Mouse (Mus musculus) thymus, adult 2 months (tissue): ENCODE results near the gene Trpc4ap.

Experiments used
- CTCF ChIP-seq: fragments of 200-500 bp; IDR thresholded peaks from 2 replicates; pipeline ENCODE4 v1.5.1; 2012; ENCODE audit warnings: mild to moderate bottlenecking, control low read depth, low read length, moderate library complexity, borderline replicate concordance; ENCODE audit not compliant: control insufficient read depth, poor library complexity, insufficient read depth; ENCODE audit errors: extremely low read depth
- POLR2A ChIP-seq: fragments of 200-500 bp; IDR thresholded peaks from 2 replicates; pipeline ENCODE4 v1.6.1; 2012; ENCODE audit warnings: mild to moderate bottlenecking, low read length, control low read depth, moderate library complexity; ENCODE audit not compliant: control insufficient read depth, poor library complexity, insufficient read depth; ENCODE audit errors: extremely low read depth

GRCm38 (mm10) chr2:155613326-155613755, 78.8 kb downstream of the Trpc4ap start:
- no peak for TF ChIP-seq CTCF
- no peak for TF ChIP-seq POLR2A
